ENCODE assay signal across 11 mouse cellular contexts in genomic region chr10:122922226-122922625, GRCm38 (mm10).
A peak's percentile ranks its signal among the peaks of the same experiment; 100 is the strongest.
DNase-seq lines count a peak whose midpoint lies in the region; ATAC-seq lines count a peak whose summit lies in the region.
"Had no signal": no experiment of that assay in that cellular context is flagged by ENCODE, and none has a peak within 500 bp of the region (broad histone marks: within the 10 kb centered on the region; RNA-seq: fewer than 3 reads in every experiment).

No protein-coding gene starts in this region.

- H3K27me3 ChIP-seq in kidney, embryonic 15.5 days, result no peaks in the 10 kb centered on the region
- no peaks in the 10 kb centered on the region for H3K27me3 ChIP-seq in embryonic facial prominence, embryonic 10.5 days (replicated peaks; ENCODE audit: low read depth, poor library complexity, severe bottlenecking)
- H3K27me3 ChIP-seq in midbrain, embryonic 13.5 days, result no peaks in the 10 kb centered on the region

- WGBS in kidney, embryonic 15.5 days, result 40% methylated on average over 7 of the region's 7 CpGs
- 40% methylated on average over 7 of the region's 7 CpGs for WGBS in embryonic facial prominence, embryonic 10.5 days
- WGBS in midbrain, embryonic 13.5 days, result 31% methylated on average over 7 of the region's 7 CpGs

- ATAC-seq in kidney, embryonic 15.5 days (replicated peaks; ENCODE audit: low FRiP score), result 0 out of 2 replicates have a peak, but pooled peaks have one; percentile 46
- ATAC-seq in midbrain, embryonic 13.5 days, result peak; percentile 73
- ATAC-seq: activated CD4-positive, CD25-positive, alpha-beta regulatory T cell, adult 4 months had no signal

- no peaks in the 10 kb centered on the region for H3K4me1 ChIP-seq in kidney, embryonic 15.5 days
- peaks cover 13% of the 10 kb centered on the region for H3K4me1 ChIP-seq in embryonic facial prominence, embryonic 10.5 days
- 0 out of 2 replicates have a peak, but pooled peaks cover 4% of the 10 kb centered on the region for H3K4me1 ChIP-seq in midbrain, embryonic 13.5 days (replicated peaks)

- no peak overlapping the region for H3K27ac ChIP-seq in kidney, embryonic 15.5 days
- 0 out of 2 replicates have a peak overlapping the region, but pooled peaks have one; percentile 35 for H3K27ac ChIP-seq in embryonic facial prominence, embryonic 10.5 days (replicated peaks)
- no peak overlapping the region for H3K27ac ChIP-seq in midbrain, embryonic 13.5 days

- no peak overlapping the region for H3K4me3 ChIP-seq in kidney, embryonic 15.5 days (replicated peaks)
- no peak overlapping the region for H3K4me3 ChIP-seq in embryonic facial prominence, embryonic 10.5 days
- H3K4me3 ChIP-seq in midbrain, embryonic 13.5 days (replicated peaks), result no peak overlapping the region

- no peaks in the 10 kb centered on the region for H3K9me3 ChIP-seq in kidney, embryonic 15.5 days (replicated peaks)
- H3K9me3 ChIP-seq in embryonic facial prominence, embryonic 10.5 days, result no peaks in the 10 kb centered on the region
- H3K9me3 ChIP-seq in midbrain, embryonic 13.5 days, result no peaks in the 10 kb centered on the region

- no peak overlapping the region for H3K9ac ChIP-seq in kidney, embryonic 15.5 days
- H3K9ac ChIP-seq in midbrain, embryonic 13.5 days (replicated peaks), result no peak overlapping the region

- H3K4me2 ChIP-seq in kidney, embryonic 15.5 days, result no peak overlapping the region
- H3K4me2 ChIP-seq in midbrain, embryonic 13.5 days (replicated peaks), result no peak overlapping the region

- peaks cover 22% of the 10 kb centered on the region for H3K36me3 ChIP-seq in kidney, embryonic 15.5 days
- H3K36me3 ChIP-seq in embryonic facial prominence, embryonic 10.5 days (replicated peaks), result no peaks in the 10 kb centered on the region
- H3K36me3 ChIP-seq in midbrain, embryonic 13.5 days, result no peaks in the 10 kb centered on the region; the same call in 1 of the 2 replicates

- peak; percentile 68 for DNase-seq in embryo, embryonic 10 days (ENCODE audit: low spot score)
- DNase-seq in embryo, embryonic 9.5 days (ENCODE audit: extremely low spot score), result no peak
- DNase-seq in kidney, adult 18-20 months, result no peak
- peak; percentile 39 for DNase-seq in embryonic facial prominence, embryonic 10.5 days (ENCODE audit: low spot score)
- DNase-seq in kidney, adult 8-10 months, result no peak
- no peak for DNase-seq in liver
- DNase-seq: cerebellum, postnatal 14 days; kidney, adult 9 months had no signal

Comparison
In these comparisons a context has a peak if more than half of its experiments do, and no peak if none do; other contexts are left out.
1. DNase-seq: peak in embryo, embryonic 10 days (single experiment) and embryonic facial prominence, embryonic 10.5 days (single experiment); none in embryo, embryonic 9.5 days (single experiment), kidney, adult 18-20 months (single experiment), kidney, adult 8-10 months (0 of 2) and liver (single experiment).